Mouse (Mus musculus) ES-E14 (cell line): Measurements from ENCODE around the gene Trpm8. TPM values are rescaled to one million over a fixed set of nuclear protein-coding genes. Genes with fewer than 3 reads are reported as not detected.

ENCODE experiments used
- DNase-seq: peaks from one replicate; pipeline ENCODE4 v3.0.0-alpha.2; 2013; ENCODE audit warnings: low read depth, low spot score
- H3K27ac ChIP-seq: 2 replicates; pipeline ENCODE4 v1.5.1; 2012; ENCODE audit warnings: low read depth, mild to moderate bottlenecking, low read length, moderate library complexity, mixed read lengths; ENCODE audit not compliant: poor library complexity, insufficient read depth, severe bottlenecking
- H3K36me3 ChIP-seq: 2 replicates; pipeline ENCODE4 v1.6.1; 2012; ENCODE audit warnings: mild to moderate bottlenecking, low read length, moderate library complexity, mixed read lengths; ENCODE audit not compliant: control insufficient read depth, poor library complexity, insufficient read depth, severe bottlenecking
- H3K4me1 ChIP-seq, 2 experiments: fragments of 150-350 bp in 1 of 2; sonication (generic) in 1 of 2; 2 replicates each; pipeline ENCODE4 v1.6.1; 2012; ENCODE audit warnings: low read length in 2 of 2, mild to moderate bottlenecking in 1 of 2, mixed read lengths in 1 of 2; ENCODE audit not compliant: control insufficient read depth in 2 of 2, insufficient read depth in 2 of 2, poor library complexity in 1 of 2
- H3K4me3 ChIP-seq, 2 experiments: fragments of 150-350 bp in 1 of 2; sonication (generic) in 1 of 2; 2 replicates each; pipeline ENCODE4 v1.5.1; 2012; ENCODE audit warnings: low read length in 2 of 2, low read depth in 1 of 2, mild to moderate bottlenecking in 1 of 2, mixed read lengths in 1 of 2; ENCODE audit not compliant: insufficient read depth in 1 of 2, poor library complexity in 1 of 2, severe bottlenecking in 1 of 2
- H3K9ac ChIP-seq: 2 replicates; pipeline ENCODE4 v1.6.1; 2012; ENCODE audit warnings: low read depth, mild to moderate bottlenecking, low read length, mixed read lengths; ENCODE audit not compliant: poor library complexity, insufficient read depth, severe bottlenecking
- H3K9me3 ChIP-seq: fragments of 150-350 bp; sonication (generic); 2 replicates; pipeline ENCODE4 v1.6.1; 2012; ENCODE audit warnings: low read depth, mild to moderate bottlenecking, low read length; ENCODE audit not compliant: control insufficient read depth, insufficient read depth
- CHD2 ChIP-seq: IDR thresholded peaks from 2 replicates; pipeline ENCODE4 v1.6.1; 2014; ENCODE audit warnings: mild to moderate bottlenecking, low read depth, low read length, inconsistent platforms
- HCFC1 ChIP-seq: IDR thresholded peaks from 2 replicates; pipeline ENCODE4 v1.6.1; 2012; ENCODE audit warnings: low read length, inconsistent platforms, borderline replicate concordance; ENCODE audit not compliant: insufficient read depth
- MAFK ChIP-seq: IDR thresholded peaks from 2 replicates; pipeline ENCODE4 v1.6.1; 2014; ENCODE audit warnings: mild to moderate bottlenecking, low read depth, low read length, inconsistent platforms; ENCODE audit not compliant: insufficient read depth
- ZC3H11A ChIP-seq: IDR thresholded peaks from 2 replicates; pipeline ENCODE4 v1.6.1; 2012; ENCODE audit warnings: low read depth, mild to moderate bottlenecking, inconsistent platforms, low read length, borderline replicate concordance
- ZNF384 ChIP-seq: IDR thresholded peaks from 2 replicates; pipeline ENCODE4 v1.6.1; 2012; ENCODE audit warnings: low read depth, low read length, inconsistent platforms
- in situ Hi-C, 2 experiments: fragments of 600-800 bp; cut with MboI; formaldehyde crosslinking; loops; one replicate each; pipeline ENCODE4 v1.15.1; 2025; ENCODE audit warnings: low sequenced_read_pairs in 2 of 2, inconsistent platforms in 1 of 2; ENCODE audit not compliant: unreplicated experiment in 2 of 2
- total RNA-seq: library from RNA; depleted of rRNA; stranded (reverse); fragments of 300-350 nt; gene quantifications from 2 replicates; pipeline ENCODE4 v1.2.3, GENCODE M21; 2012; rRNA removed

Gene Trpm8
- 0.04 TPM in 1 of 2 replicates, not detected in the other for total RNA-seq

DNA sequence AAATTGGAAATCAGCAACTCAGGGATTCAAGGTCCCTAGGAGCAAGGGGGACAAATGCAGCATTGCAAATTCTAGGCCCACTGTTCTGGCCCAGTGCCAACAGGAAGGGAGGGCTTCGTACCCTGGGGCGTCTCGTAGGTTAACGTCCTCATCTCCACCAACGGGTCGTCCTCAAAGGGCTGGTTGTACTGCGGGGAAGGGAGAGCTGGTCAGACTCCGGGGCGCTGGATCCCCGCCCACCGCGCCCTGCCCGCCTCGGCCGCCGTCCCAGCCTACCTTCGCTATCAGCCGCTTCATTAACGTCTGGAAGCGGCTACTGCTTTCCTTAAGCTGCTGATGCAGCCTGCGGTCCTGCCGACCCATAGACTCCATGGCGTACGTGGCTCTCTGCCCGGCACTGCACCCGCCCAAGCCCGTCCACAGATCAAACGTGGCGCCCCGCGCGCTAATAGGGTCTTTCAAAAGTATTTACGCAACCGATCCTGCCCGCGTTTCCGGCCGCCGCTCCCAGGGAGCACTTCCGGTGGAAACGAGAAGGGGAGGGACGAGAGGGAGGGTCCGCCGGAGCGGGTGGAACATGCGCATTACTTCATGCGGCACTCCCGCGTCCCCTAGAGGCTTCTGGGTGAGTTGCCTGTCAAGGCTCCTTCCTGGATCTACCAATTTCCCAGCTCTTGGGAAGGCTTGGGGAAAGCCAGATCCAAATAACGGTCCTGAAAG is at the start of gene Trpm8, which contains the start of gene Hjurp:
Gene Trpm8, plus strand, starts transcription at position 564 of the 720 bp plus-strand sequence.
Gene Hjurp, minus strand, starts transcription at position 536 of the 720 bp plus-strand sequence.
- H3K36me3 ChIP-seq: peaks cover 33% of the 10 kb centered on the region
- H3K4me3 ChIP-seq: peak within 1 kb of the TSS; percentile 87 to 89
- in situ Hi-C loops: no loop called here
- TF ChIP-seq ZC3H11A (peak; percentile 61), CHD2 (peak; percentile 47; the same call in 1 of the 2 replicates), ZNF384 (no peak)
- peak within 1 kb of the TSS; percentile 93 for H3K9ac ChIP-seq
- H3K4me1 ChIP-seq: peaks cover 4 to 6% of the 10 kb centered on the region in 2 experiments; a peak in 2 of 4 replicates
- peak; percentile 100 for DNase-seq
- no peaks in the 10 kb centered on the region for H3K9me3 ChIP-seq
- peak within 1 kb of the TSS; percentile 82 for H3K27ac ChIP-seq

DNA sequence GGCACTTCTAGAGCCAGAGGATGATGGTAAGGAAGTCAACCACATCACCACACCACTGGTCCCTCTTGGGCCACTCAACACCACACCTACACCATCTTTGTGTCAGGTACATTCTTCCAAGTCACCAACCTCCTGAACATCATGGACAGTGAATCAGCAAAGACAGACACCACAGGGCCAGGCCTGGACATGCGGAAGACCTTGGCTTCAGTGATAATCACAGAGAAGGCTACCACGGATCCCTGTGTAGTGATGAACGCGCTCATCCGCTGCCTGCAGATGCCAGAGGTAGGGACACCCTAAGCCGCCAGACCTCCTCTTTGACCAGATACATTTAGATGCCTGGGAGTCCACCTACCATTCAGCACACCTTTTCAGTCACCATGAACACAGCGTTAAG is 49.3 kb upstream of the Trpm8 start:
- no peak for DNase-seq
- in situ Hi-C loops: no loop called here

DNA sequence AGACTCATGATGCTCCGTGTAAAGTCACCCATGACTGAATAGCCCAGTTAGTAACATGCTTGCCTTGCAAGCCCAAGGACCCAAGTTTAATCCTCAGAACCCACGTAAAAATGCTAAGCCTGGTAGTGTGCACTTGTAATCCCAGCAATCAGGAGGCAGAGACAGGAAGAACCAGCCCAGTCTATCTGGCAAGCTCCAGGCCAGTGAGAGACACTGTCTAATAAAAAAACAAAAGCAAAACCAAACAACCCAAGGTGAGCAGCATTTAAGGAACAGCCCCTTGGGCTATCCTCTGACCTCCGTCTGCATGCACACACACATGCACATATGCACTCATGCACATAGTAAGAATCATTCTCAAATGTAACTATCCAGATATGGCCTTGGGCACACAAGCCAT is 47.9 kb upstream of the Trpm8 start:
- TF ChIP-seq ZC3H11A (0 out of 2 replicates have a peak, but pooled peaks have one; percentile 18), CHD2 (no peak)
- H3K9ac ChIP-seq: no peak overlapping the region
- no peak overlapping the region for H3K27ac ChIP-seq
- no peak for DNase-seq
- in situ Hi-C loops: no loop called here
- H3K36me3 ChIP-seq: no peaks in the 10 kb centered on the region
- no peaks in the 10 kb centered on the region for H3K4me1 ChIP-seq
- no peak overlapping the region for H3K4me3 ChIP-seq
- H3K9me3 ChIP-seq: no peaks in the 10 kb centered on the region

More for the DNA sequence above, 49.3 kb upstream of the Trpm8 start:
- Histone ChIP-seq H3K9me3 (no peaks in the 10 kb centered on the region), H3K4me3 (no peak overlapping the region), H3K9ac (no peak overlapping the region), H3K27ac (no peak overlapping the region), H3K36me3 (no peaks in the 10 kb centered on the region), H3K4me1 (no peaks in the 10 kb centered on the region)
- TF ChIP-seq ZNF384 (no peak), HCFC1 (no peak), MAFK (no peak), CHD2 (no peak), ZC3H11A (no peak)

DNA sequence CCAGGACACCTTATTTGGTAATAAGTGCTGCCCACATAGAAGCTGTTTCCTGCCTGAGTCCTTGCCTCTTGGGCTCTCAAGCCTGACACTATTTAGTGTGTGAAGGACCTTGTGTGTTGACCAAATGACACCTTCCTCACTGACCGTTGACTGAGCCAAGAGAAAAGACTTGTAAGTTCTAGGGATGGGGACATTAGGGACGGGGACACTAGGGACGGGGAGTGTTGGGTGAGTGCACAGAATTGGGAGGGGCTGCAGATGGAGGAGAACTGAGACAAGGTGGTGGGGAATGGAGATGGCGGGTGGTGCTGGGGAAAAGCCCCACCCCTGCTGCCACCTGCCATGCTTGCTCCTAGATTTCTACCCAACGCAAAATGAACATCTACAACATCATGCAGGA is 47.5 kb upstream of the Trpm8 start:
- Histone ChIP-seq H3K9ac (no peak overlapping the region), H3K27ac (no peak overlapping the region), H3K9me3 (no peaks in the 10 kb centered on the region), H3K36me3 (no peaks in the 10 kb centered on the region), H3K4me1 (no peaks in the 10 kb centered on the region), H3K4me3 (no peak overlapping the region)
- DNase-seq: no peak
- TF ChIP-seq ZC3H11A: no peak
- in situ Hi-C loops: no loop called here

DNA sequence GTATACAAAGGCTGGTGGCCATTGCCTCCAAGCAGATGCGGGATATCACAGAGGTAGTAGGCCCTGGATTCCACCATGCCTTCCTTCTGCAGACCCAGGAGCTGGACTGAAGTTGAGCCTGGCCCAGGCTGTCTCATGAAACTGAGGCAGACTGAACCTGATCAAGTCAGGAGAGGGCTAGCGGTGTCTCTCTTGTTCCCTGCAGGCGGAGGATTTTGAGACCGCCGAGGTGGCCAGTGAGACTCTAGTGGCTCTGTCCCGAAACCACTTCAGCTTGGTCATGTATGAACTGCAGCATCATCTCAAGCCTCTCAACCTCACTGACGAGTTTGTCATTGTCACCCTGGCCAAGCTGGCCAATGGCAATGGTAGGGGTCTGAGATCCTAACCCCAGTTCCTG is 47.0 kb upstream of the Trpm8 start:
- DNase-seq: no peak
- in situ Hi-C loops: no loop called here
- Histone ChIP-seq H3K9ac (no peak overlapping the region), H3K27ac (no peak overlapping the region), H3K9me3 (no peaks in the 10 kb centered on the region), H3K36me3 (no peaks in the 10 kb centered on the region), H3K4me3 (no peak overlapping the region), H3K4me1 (no peaks in the 10 kb centered on the region)
- TF ChIP-seq CHD2: no peak
- no peak for TF ChIP-seq ZC3H11A
- TF ChIP-seq ZNF384: no peak
- TF ChIP-seq HCFC1: no peak
- no peak for TF ChIP-seq MAFK
